Mouse (Mus musculus): Measurements from ENCODE around the gene Ppp2r5e. TPM values are rescaled to one million over a fixed set of nuclear protein-coding genes. Genes with fewer than 3 reads are reported as not detected.

The Ppp2r5e gene
- 8.8 and 9.4 TPM in 2 replicates for polyA plus RNA-seq (2016; fragmentation: Nextera tagmentation; extraction: Ambion mirVana)

DNA sequence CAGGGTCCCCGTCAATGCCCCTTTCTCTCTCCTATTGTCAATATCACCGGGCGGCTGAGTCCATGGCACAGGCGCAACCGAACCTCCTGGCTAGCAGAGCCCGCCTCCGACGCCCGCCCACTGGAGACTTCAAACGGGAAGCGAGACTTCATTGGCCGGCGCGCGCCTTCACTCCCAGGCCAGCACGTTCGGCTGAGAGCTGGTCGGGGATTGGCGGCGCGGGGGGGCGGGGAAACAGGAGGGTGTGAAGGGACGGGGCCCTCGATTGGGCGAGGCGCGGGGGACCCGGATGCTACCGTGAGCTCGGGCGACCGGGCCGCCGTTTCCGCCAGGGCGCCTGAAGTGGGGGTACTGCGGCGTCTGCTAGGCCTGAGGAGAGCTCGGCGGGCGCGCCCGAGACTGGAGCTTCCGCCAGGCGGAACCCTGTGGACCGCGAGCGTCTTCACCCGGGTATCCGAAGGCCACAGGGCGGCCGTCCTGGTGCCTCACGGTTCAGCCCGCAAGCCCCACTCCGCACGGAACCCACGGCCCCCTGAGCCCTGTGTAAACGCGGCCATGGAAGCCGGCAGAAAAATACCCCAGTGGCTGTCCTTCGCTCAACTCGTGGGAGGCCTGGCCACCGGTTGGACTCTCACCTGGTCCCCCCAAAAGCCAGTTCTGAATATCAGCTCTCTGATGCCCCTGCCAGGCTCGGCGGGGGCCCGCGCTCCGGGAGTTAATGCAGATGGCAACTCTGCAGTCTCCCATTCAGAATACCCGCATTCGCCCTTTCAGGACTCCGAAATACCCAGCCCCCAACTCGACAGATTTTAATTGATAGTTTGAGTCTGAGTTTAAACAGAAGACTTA, at the start of gene Ppp2r5e:
Ppp2r5e (minus strand) TSS at position 92 of the 849 bp plus-strand sequence.
- H3K4me3 ChIP-seq = peak within 1 kb of the TSS; percentile 94
- WGBS = under 1% methylated on average over 71 of the region's 72 CpGs
- peaks cover 15% of the 10 kb centered on the region for H3K36me3 ChIP-seq
- H3K4me1 ChIP-seq = peaks cover 28% of the 10 kb centered on the region
- H3K27ac ChIP-seq = peak within 1 kb of the TSS; percentile 99
- peak; percentile 100 for DNase-seq (ENCODE audit: low spot score)
- H3K27me3 ChIP-seq (ENCODE audit: insufficient read depth, poor library complexity, severe bottlenecking) = no peaks in the 10 kb centered on the region
- no peaks in the 10 kb centered on the region for H3K9me3 ChIP-seq

DNA sequence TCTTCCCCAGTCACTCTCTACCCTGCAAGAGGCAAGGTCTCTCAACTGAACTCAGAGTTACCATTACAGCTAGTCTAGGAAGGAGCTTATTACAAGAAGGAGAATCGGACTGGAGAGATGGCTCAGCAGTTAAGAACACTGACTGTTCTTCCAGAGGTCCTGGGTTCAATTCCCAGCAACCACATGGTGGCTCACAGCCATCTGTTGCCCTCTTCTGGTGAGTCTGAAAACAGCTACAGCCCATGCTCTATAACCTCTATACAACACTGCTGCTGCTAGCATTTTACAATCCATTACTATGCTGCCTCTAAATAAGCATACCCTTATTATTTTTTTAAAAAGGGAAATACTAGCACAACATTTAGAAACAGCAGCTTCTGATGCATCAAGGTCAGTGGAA, 49.7 kb upstream of the Ppp2r5e start:
- Histone ChIP-seq H3K4me1 (peaks cover 11% of the 10 kb centered on the region), H3K36me3 (peaks cover 7% of the 10 kb centered on the region), H3K9me3 (peaks cover 3% of the 10 kb centered on the region; the same call in 1 of the 2 replicates), H3K27me3 (ENCODE audit: insufficient read depth, poor library complexity, severe bottlenecking) (no peaks in the 10 kb centered on the region), H3K27ac (no peak overlapping the region), H3K4me3 (no peak overlapping the region)
- WGBS = 82% methylated on average over 1 of the region's 1 CpGs
- no peak for DNase-seq (ENCODE audit: low spot score)

DNA sequence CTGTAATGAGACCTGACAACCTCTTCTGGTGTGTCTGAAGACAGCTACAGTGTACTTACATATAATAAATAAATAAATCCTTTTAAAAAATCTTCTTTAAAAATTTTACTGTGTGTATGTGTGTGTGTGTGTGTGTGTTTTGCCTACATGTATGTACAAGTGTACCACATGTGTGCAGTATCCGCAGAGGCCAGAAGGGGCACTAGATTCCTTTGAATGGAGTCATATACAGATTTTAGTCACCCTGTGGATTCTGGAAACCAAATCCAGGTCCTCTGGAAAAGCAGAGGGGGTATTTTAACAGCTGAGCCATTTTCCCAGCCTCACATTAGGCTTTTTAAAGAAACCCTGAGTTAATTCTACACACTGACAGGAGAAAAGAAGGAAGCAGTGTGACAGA, 45.7 kb upstream of the Ppp2r5e start:
- 93% methylated on average over 1 of the region's 1 CpGs for WGBS
- no peak for DNase-seq (ENCODE audit: low spot score)
- H3K36me3 ChIP-seq = no peaks in the 10 kb centered on the region
- H3K27ac ChIP-seq = no peak overlapping the region
- no peaks in the 10 kb centered on the region for H3K4me1 ChIP-seq
- no peaks in the 10 kb centered on the region for H3K9me3 ChIP-seq
- H3K27me3 ChIP-seq (ENCODE audit: insufficient read depth, poor library complexity, severe bottlenecking) = no peaks in the 10 kb centered on the region
- no peak overlapping the region for H3K4me3 ChIP-seq

DNA sequence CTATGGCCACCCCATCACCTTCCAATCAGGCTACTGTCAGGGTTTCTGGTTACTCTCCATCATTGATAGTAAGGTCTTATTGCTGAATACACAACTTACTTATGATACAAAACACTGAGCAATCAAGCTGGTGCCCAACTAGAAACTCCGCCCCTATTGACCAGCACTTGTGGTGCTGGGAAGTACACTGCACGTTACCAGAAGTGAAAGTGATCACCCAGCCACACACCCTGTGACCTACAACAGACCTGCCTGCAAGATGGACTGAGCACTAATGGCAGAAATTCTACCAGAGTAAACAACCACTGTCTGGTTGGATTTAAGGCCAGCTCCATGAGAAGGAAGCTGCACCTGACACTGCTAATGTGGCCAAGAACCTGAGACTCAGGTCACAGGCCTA, 42.3 kb upstream of the Ppp2r5e start:
- WGBS = 84% methylated on average over 2 of the region's 2 CpGs
- Histone ChIP-seq H3K4me1 (peaks cover 9% of the 10 kb centered on the region; the same call in 1 of the 2 replicates), H3K9me3 (no peaks in the 10 kb centered on the region), H3K27ac (no peak overlapping the region), H3K36me3 (no peaks in the 10 kb centered on the region), H3K27me3 (ENCODE audit: insufficient read depth, poor library complexity, severe bottlenecking) (no peaks in the 10 kb centered on the region), H3K4me3 (no peak overlapping the region)
- no peak for DNase-seq (ENCODE audit: low spot score)

DNA sequence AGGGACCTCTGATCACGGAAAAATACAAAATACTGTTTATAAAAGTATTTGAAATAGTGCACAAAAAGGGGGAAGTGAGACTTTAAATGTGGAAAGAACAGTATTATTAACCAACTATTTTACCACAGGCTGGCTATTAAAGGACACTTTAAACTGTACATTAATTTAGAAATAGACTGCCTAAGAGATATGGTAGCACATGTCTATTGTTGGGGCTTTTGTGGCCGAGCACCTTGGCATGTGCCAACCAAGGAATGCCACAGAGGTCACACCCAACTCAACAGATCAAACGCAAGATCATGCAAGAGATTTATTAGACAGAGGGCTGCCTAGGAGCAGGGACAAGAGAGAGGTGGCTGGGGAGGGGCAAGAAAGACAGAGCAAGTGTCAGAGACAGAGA, 41.1 kb upstream of the Ppp2r5e start:
- WGBS = 89% methylated on average over 3 of the region's 3 CpGs
- Histone ChIP-seq H3K4me1 (peaks cover 12% of the 10 kb centered on the region; the same call in 1 of the 2 replicates), H3K27ac (no peak overlapping the region), H3K4me3 (no peak overlapping the region), H3K27me3 (ENCODE audit: insufficient read depth, poor library complexity, severe bottlenecking) (no peaks in the 10 kb centered on the region), H3K9me3 (no peaks in the 10 kb centered on the region), H3K36me3 (peaks cover 6% of the 10 kb centered on the region; the same call in 1 of the 2 replicates)
- no peak for DNase-seq (ENCODE audit: low spot score)

DNA sequence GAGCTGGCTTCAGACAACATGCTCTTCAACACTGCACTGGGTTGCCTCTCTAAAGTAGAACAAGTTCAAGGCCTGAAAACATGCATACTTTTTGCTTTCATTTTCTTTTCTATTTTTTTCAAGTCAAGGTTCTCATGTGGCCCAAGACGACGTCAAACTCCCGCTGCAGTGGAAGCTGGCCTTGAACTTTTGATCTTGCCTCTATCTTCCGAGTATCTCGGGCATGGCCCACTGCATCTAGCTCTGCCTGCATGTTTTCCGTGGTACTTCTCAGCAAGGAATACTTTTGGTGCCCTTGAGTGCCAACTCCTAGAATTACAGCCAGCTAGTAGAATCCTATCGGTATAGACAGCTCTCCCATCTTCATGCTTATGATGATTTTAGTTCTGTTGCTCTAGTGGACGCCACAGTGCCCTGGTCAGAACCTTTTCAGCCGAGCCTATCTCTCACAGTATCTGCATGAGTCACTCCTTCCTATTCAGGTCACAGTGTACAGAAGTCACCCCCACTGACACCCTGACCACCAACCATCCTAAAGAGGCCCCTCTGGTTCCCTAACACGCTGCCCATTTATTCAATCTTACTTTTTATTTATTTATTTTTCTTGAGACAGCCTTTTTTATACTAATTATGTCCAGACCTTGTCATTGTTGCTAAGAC, 39.9 kb upstream of the Ppp2r5e start:
- H3K4me3 ChIP-seq = no peak overlapping the region
- no peak for DNase-seq (ENCODE audit: low spot score)
- no peaks in the 10 kb centered on the region for H3K27me3 ChIP-seq (ENCODE audit: insufficient read depth, poor library complexity, severe bottlenecking)
- WGBS = 77% methylated on average over 10 of the region's 10 CpGs
- 0 out of 2 replicates have a peak overlapping the region, but pooled peaks have one; percentile 10 for H3K27ac ChIP-seq
- no peaks in the 10 kb centered on the region for H3K9me3 ChIP-seq
- peaks cover 12% of the 10 kb centered on the region; the same call in 1 of the 2 replicates for H3K4me1 ChIP-seq
- peaks cover 7% of the 10 kb centered on the region; the same call in 1 of the 2 replicates for H3K36me3 ChIP-seq

DNA sequence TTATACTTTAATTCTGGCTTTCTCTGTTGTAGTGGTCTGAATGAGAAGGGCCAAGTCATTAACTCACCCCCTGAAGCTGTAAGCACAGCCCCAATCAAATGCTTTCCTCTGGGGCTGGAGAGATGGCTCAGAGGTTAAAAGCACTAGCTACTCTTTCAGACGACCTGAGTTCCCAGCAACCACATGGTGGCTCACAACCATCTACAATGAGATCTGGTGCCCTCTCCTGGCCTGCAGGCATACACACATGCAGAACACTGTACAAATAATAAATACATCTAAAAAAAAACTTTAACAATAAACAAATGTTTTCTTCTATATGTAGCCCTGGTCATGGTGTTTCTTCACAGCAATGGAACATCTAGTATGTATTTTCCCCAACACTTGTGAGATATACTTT, 33.6 kb upstream of the Ppp2r5e start:
- H3K27ac ChIP-seq = no peak overlapping the region
- no peaks in the 10 kb centered on the region for H3K27me3 ChIP-seq (ENCODE audit: insufficient read depth, poor library complexity, severe bottlenecking)
- peaks cover 12% of the 10 kb centered on the region; the same call in 1 of the 2 replicates for H3K4me1 ChIP-seq
- WGBS = 73% methylated on average over 1 of the region's 1 CpGs
- DNase-seq (ENCODE audit: low spot score) = no peak
- H3K36me3 ChIP-seq = peaks cover 10% of the 10 kb centered on the region; the same call in 1 of the 2 replicates
- no peak overlapping the region for H3K4me3 ChIP-seq
- no peaks in the 10 kb centered on the region for H3K9me3 ChIP-seq

DNA sequence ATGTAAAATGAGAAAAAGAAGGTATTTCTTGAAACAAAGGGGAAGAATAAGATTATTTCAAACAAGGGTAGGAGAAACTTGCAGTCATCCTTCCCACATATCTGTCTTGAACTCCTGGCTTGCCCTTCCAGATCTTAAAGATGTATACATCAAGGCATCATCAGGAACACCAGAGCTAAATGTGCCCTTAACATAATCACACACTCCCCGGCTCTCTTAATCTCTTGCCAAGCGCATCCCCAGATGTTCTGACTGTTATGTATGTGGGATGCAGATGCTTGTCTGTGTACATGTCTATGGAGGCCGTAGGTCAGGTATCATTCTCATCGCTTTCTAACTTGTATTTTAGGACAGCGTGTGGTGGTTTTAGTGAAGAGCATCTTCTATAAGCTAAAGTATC, 27.2 kb upstream of the Ppp2r5e start:
- Histone ChIP-seq H3K9me3 (no peaks in the 10 kb centered on the region), H3K4me3 (no peak overlapping the region), H3K27me3 (ENCODE audit: insufficient read depth, poor library complexity, severe bottlenecking) (no peaks in the 10 kb centered on the region), H3K36me3 (no peaks in the 10 kb centered on the region), H3K27ac (no peak overlapping the region), H3K4me1 (no peaks in the 10 kb centered on the region)
- 87% methylated on average over 5 of the region's 5 CpGs for WGBS
- no peak for DNase-seq (ENCODE audit: low spot score)

DNA sequence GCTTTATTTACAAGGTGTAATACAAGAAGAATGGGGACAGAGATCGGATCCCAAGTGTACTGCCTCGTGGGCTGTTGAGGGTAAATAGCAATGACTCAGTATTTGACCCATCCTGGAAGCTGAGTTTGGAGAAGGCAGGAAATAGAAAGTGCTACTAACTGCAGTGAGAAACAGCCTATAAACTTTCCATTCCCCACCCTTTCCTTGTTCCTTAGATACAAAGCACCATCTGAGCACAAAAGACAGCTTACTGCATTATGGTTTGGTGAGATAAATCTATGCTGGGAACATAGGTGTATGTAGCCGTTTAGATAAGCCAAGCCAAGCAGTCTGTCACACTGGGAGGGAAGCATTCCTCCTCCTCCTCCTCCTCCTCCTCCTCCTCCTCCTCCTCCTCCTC, 26.8 kb upstream of the Ppp2r5e start:
- H3K27me3 ChIP-seq (ENCODE audit: insufficient read depth, poor library complexity, severe bottlenecking) = no peaks in the 10 kb centered on the region
- H3K4me1 ChIP-seq = no peaks in the 10 kb centered on the region
- DNase-seq (ENCODE audit: low spot score) = no peak
- 64% methylated on average over 3 of the region's 3 CpGs for WGBS
- no peaks in the 10 kb centered on the region for H3K36me3 ChIP-seq
- no peak overlapping the region for H3K27ac ChIP-seq
- H3K4me3 ChIP-seq = no peak overlapping the region
- H3K9me3 ChIP-seq = no peaks in the 10 kb centered on the region

DNA sequence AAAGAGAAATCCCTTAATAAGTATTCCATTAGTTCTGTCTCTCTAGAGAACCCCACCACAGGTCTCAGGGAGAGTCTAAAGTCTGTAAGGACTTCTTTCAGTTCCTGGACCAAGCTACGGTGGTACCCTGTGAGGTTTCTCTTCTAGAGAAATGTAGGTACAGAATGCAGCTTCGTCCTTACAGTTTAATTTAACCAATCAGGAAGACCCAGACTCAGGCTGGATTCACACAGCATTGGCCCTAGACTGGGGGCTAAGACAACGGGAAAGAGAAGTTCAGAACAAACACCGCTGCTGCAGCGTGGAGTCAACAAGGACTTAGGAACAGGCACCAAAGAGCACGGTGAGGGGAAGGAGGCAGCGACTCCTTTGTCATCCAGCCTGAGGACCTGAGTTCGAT, 20.8 kb upstream of the Ppp2r5e start:
- Histone ChIP-seq H3K27ac (no peak overlapping the region), H3K36me3 (no peaks in the 10 kb centered on the region), H3K9me3 (no peaks in the 10 kb centered on the region), H3K4me3 (no peak overlapping the region), H3K27me3 (ENCODE audit: insufficient read depth, poor library complexity, severe bottlenecking) (no peaks in the 10 kb centered on the region), H3K4me1 (peaks cover 7% of the 10 kb centered on the region)
- WGBS = 55% methylated on average over 8 of the region's 8 CpGs
- DNase-seq (ENCODE audit: low spot score) = no peak

DNA sequence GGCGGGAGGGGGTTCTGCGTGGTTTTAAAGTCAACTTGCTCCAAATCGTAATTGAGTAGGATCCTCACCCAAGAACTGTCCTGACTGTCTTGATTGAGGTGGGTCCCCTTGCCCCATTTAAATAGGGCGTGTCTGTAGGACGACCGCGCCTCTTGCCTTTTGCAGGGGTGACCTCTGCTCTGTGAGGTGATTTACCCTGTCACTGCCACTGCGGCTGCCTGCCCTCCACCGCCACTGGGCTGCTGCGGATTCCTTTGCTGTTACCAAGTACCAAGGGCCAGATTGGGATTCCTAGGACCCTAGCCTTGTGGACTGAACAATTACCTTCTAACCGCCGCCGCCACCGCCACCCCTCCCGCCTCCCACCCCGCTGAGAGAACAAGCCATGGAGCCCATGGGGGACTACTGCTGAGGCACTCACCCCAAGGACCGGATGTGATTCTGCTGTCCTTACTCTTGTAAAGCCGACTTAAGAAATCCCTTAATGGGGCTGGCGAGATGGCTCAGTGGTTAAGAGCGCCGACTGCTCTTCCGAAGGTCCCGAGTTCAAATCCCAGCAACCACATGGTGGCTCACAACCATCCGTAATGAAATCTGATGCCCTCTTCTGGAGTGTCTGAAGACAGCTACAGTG, 20.2 kb upstream of the Ppp2r5e start:
- Histone ChIP-seq H3K9me3 (no peaks in the 10 kb centered on the region), H3K36me3 (no peaks in the 10 kb centered on the region), H3K27me3 (ENCODE audit: insufficient read depth, poor library complexity, severe bottlenecking) (no peaks in the 10 kb centered on the region), H3K4me3 (peak overlapping the region; percentile 54), H3K27ac (peak overlapping the region; percentile 78), H3K4me1 (peaks cover 7% of the 10 kb centered on the region)
- DNase-seq (ENCODE audit: low spot score) = peak; percentile 80
- 6% methylated on average over 24 of the region's 24 CpGs for WGBS

DNA sequence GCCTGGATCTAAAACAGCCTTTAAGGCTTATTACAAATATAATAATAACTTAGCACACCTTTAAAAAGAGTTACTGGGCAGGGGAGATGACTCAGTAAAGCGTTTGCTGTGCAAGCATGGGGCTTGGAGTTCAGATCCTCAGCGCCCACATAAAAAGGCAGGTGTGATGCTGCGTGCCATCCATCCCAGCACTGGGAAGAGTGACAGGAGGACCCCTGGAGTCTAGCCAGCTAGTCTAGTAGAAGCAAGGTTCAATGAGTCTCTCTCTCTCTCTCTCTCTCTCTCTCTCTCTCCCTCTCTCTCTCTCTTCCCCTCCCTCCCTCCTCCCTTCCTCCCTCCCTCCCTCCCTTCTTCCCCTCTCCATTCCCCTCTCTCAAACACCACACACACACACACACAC, 19.5 kb upstream of the Ppp2r5e start:
- Histone ChIP-seq H3K4me1 (peaks cover 7% of the 10 kb centered on the region), H3K9me3 (no peaks in the 10 kb centered on the region), H3K27ac (peak overlapping the region; percentile 78; the same call in 1 of the 2 replicates), H3K4me3 (peak overlapping the region; percentile 54), H3K27me3 (ENCODE audit: insufficient read depth, poor library complexity, severe bottlenecking) (no peaks in the 10 kb centered on the region), H3K36me3 (no peaks in the 10 kb centered on the region)
- no peak for DNase-seq (ENCODE audit: low spot score)
- WGBS = 45% methylated on average over 3 of the region's 3 CpGs

DNA sequence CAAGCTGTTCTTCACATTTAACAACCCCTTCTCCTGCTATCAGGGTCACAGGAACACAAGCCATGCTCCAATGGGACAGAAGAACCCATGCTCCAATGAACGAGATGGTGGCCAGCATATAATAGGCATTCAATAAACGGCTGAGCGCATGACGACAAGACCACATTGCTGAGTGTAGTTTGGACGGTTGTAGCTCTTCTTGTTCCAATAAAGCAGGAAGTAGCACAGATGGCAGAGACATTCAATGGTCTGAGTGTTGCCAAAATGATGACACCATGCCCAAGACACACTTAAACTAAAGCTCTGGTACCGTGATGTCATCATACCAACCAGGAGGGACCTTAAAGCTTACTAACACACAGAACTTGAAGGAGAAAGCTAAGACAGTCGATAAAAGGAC, 16.7 kb upstream of the Ppp2r5e start:
- H3K27me3 ChIP-seq (ENCODE audit: insufficient read depth, poor library complexity, severe bottlenecking) = no peaks in the 10 kb centered on the region
- WGBS = 89% methylated on average over 7 of the region's 7 CpGs
- H3K36me3 ChIP-seq = no peaks in the 10 kb centered on the region
- no peak for DNase-seq (ENCODE audit: low spot score)
- H3K9me3 ChIP-seq = no peaks in the 10 kb centered on the region
- peaks cover 7% of the 10 kb centered on the region for H3K4me1 ChIP-seq
- no peak overlapping the region for H3K27ac ChIP-seq
- H3K4me3 ChIP-seq = no peak overlapping the region

Measured in heart, embryonic 10.5 days (tissue).